In the genomic region with DNA sequence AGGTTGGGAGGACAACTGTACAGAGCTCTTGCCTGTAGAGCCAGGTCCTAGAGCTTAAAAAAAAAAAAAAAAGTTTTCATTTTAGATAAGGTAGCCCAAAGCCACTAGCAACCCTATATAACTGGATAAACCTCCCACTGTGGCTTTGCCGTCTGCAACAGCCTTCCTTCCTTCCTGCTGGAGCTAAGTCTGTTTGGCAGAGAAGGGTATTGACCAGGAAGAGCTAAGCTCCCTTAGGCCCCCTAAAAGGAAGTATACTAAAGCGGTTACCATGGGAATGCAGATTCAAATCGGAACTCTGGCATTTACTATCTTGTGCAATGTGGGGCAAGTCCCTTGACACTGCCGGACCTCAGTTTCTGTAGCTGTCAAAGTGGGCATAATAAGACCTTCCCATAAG, we compare ENCODE assay signal across 13 mouse cellular contexts. TPM values are rescaled to one million over a fixed set of nuclear protein-coding genes. Genes with fewer than 3 reads are reported as not detected.
A peak's percentile ranks its signal among the peaks of the same experiment; 100 is the strongest.
DNase-seq lines count a peak whose midpoint lies in the region; ATAC-seq and TF ChIP-seq lines count a peak whose summit lies in the region.
"Had no signal": no experiment of that assay in that cellular context is flagged by ENCODE, and none has a peak within 500 bp of the region (broad histone marks: within the 10 kb centered on the region; RNA-seq: fewer than 3 reads in every experiment).

No protein-coding gene starts in this region.

- H3K27me3 ChIP-seq in heart, embryonic 15.5 days: peaks cover 4% of the 10 kb centered on the region
- H3K27me3 ChIP-seq in G1E (ENCODE audit: insufficient read depth, low read length): peaks cover 11% of the 10 kb centered on the region; the same call in 1 of the 2 replicates
- peaks cover 2% of the 10 kb centered on the region; the same call in 1 of the 2 replicates for H3K27me3 ChIP-seq in hindbrain, embryonic 16.5 days (replicated peaks; ENCODE audit: control insufficient read depth, insufficient read depth, low read length)
- H3K27me3 ChIP-seq: limb, embryonic 15.5 days had no signal

- peak overlapping the region; percentile 45; the same call in 1 of the 2 replicates for H3K27ac ChIP-seq in heart, embryonic 15.5 days
- H3K27ac ChIP-seq in macrophage: peak overlapping the region; percentile 94
- no peak overlapping the region for H3K27ac ChIP-seq in hindbrain, embryonic 16.5 days (ENCODE audit: low read depth, low read length)
- H3K27ac ChIP-seq: forebrain, embryonic 13.5 days; limb, embryonic 15.5 days had no signal

- H3K4me1 ChIP-seq in heart, embryonic 15.5 days (replicated peaks): 0 out of 2 replicates have a peak, but pooled peaks cover 2% of the 10 kb centered on the region
- H3K4me1 ChIP-seq in G1E (ENCODE audit: insufficient read depth, low read depth, low read length): peaks cover 23% of the 10 kb centered on the region
- H3K4me1 ChIP-seq in hindbrain, embryonic 16.5 days (ENCODE audit: control insufficient read depth, insufficient read depth, low read depth, low read length): peaks cover 5% of the 10 kb centered on the region

- no peak overlapping the region for H3K4me3 ChIP-seq in heart, embryonic 15.5 days
- H3K4me3 ChIP-seq in G1E (ENCODE audit: low read depth, low read length) (no peak overlapping the region), macrophage (ENCODE audit: inconsistent target) (no peak overlapping the region; the same call in 1 of the 2 replicates)
- no peak overlapping the region for H3K4me3 ChIP-seq in hindbrain, embryonic 16.5 days (ENCODE audit: low read length)
- H3K4me3 ChIP-seq: forebrain, embryonic 13.5 days; heart, adult 2 months; limb, embryonic 15.5 days had no signal

- 0 out of 2 replicates have a peak overlapping the region, but pooled peaks have one; percentile 2 for H3K4me2 ChIP-seq in heart, embryonic 15.5 days
- H3K4me2 ChIP-seq in hindbrain, embryonic 16.5 days (ENCODE audit: low read length): no peak overlapping the region
- H3K4me2 ChIP-seq: forebrain, embryonic 13.5 days; limb, embryonic 15.5 days had no signal

- no peak for TF ChIP-seq CTCF in G1E (IDR thresholded peaks at IDR 0.05; ENCODE audit: low read depth, low read length)

- no peak for ATAC-seq in heart, embryonic 15.5 days (replicated peaks; ENCODE audit: insufficient number of reproducible peaks, insufficient read depth, low FRiP score, low read depth)
- ATAC-seq in G1E (ENCODE audit: extremely low read depth, insufficient number of reproducible peaks, low FRiP score, poor library complexity, severe bottlenecking): peak; percentile 69
- ATAC-seq in hematopoietic stem cell, adult 5-6 weeks (replicated peaks in 1 of 2; ENCODE audit: insufficient read depth in 1 of 2, low FRiP score in 2 of 2, low TSS enrichment in 1 of 2, low read depth in 1 of 2, poor library complexity in 2 of 2, severe bottlenecking in 2 of 2): peak; percentile 73 to 81
- no peak for ATAC-seq in hindbrain, embryonic 16.5 days
- ATAC-seq: forebrain, embryonic 13.5 days had no signal

- H3K9me3 ChIP-seq in heart, embryonic 15.5 days (replicated peaks): no peaks in the 10 kb centered on the region
- H3K9me3 ChIP-seq in G1E (replicated peaks): no peaks in the 10 kb centered on the region
- no peaks in the 10 kb centered on the region for H3K9me3 ChIP-seq in hindbrain, embryonic 16.5 days (ENCODE audit: control insufficient read depth, low read length)
- H3K9me3 ChIP-seq: forebrain, embryonic 13.5 days; limb, embryonic 15.5 days had no signal

- no peak overlapping the region for H3K9ac ChIP-seq in heart, embryonic 15.5 days
- no peak overlapping the region for H3K9ac ChIP-seq in hindbrain, embryonic 16.5 days (ENCODE audit: low read depth, low read length)
- H3K9ac ChIP-seq: forebrain, embryonic 13.5 days; limb, embryonic 15.5 days had no signal

- no peaks in the 10 kb centered on the region for H3K36me3 ChIP-seq in heart, embryonic 15.5 days
- H3K36me3 ChIP-seq in G1E (replicated peaks): peaks cover 5% of the 10 kb centered on the region
- no peaks in the 10 kb centered on the region for H3K36me3 ChIP-seq in macrophage (ENCODE audit: inconsistent target)
- H3K36me3 ChIP-seq in hindbrain, embryonic 16.5 days (ENCODE audit: control insufficient read depth, insufficient read depth, low read length): no peaks in the 10 kb centered on the region
- H3K36me3 ChIP-seq: limb, embryonic 15.5 days had no signal

- intact Hi-C loops in heart, postnatal 14 days (cut with DNase I): no loop called here

- H3K79me2 ChIP-seq in macrophage (ENCODE audit: inconsistent target): no peaks in the 10 kb centered on the region

- DNase-seq in heart, postnatal 14 days: no peak
- DNase-seq in G1E (ENCODE audit: low spot score): peak; percentile 33
- no peak for DNase-seq in layer of hippocampus, postnatal 14 days (ENCODE audit: low spot score in 2 of 2)
- no peak for DNase-seq in ovary, postnatal 36 days (ENCODE audit: low spot score)
- DNase-seq: adrenal gland, postnatal 25 days; right cerebral cortex, postnatal 4 days had no signal

- WGBS in heart, embryonic 15.5 days: 31% methylated on average over 4 of the region's 4 CpGs
- 3% methylated on average over 4 of the region's 4 CpGs for WGBS in macrophage (ENCODE audit: missing documents)
- 52% methylated on average over 4 of the region's 4 CpGs for WGBS in hindbrain, embryonic 16.5 days

RNA-seq across cellular contexts. Expression of a gene that starts 5.4 kb away (rescaled TPM):
- 9.6 and 20.9 TPM in 2 replicates for polyA plus RNA-seq in heart, embryonic 15.5 days (2015; fragmentation: Nextera tagmentation; extraction: Ambion mirVana)
- total RNA-seq in heart, postnatal 14 days (2021): 10 to 100 TPM in 1 of 2 experiments, 1 to 10 TPM in 1; 8.1 to 18.8 TPM
- total RNA-seq in G1E (2014; fragmentation: Nextera tagmentation) (38.5 and 40.1 TPM in 2 replicates), G1E (2017) (249 and 272 TPM in 2 replicates)
- polyA plus RNA-seq in G1E (2012) (7.9 and 8.4 TPM in 2 replicates), macrophage (2018) (66.4 to 177 TPM (median 158 TPM) in 3 replicates)
- total RNA-seq in hematopoietic stem cell, adult 5-6 weeks (2017): 584 and 882 TPM in 2 replicates
- total RNA-seq in macrophage (2018; cell fraction: chromatin; rRNA removed): 10 to 100 TPM in 22 of 26 experiments, 1 to 10 TPM in 4; 3.0 to 77.3 (median 33.3) TPM
- total RNA-seq in macrophage (2018; cell fraction: cytosol; rRNA removed): 100 to 1,000 TPM; 105 to 245 (median 163) TPM
- 100 to 1,000 TPM in 1 of 26 experiments, 10 to 100 TPM in 24, 1 to 10 TPM in 1; 8.7 to 100 (median 48.2) TPM for total RNA-seq in macrophage (2018; cell fraction: nucleus; rRNA removed)
- total RNA-seq in layer of hippocampus, postnatal 14 days (2021): 1 to 10 TPM; 3.2 to 3.8 TPM
- 2.5 and 3.8 TPM in 2 replicates for polyA plus RNA-seq in hindbrain, embryonic 16.5 days (2015; fragmentation: Nextera tagmentation; extraction: Ambion mirVana)

RNA-seq across cellular contexts. Expression of a gene that starts 9.1 kb away (rescaled TPM):
- 1.1 and 1.5 TPM in 2 replicates for polyA plus RNA-seq in heart, embryonic 15.5 days (2015; fragmentation: Nextera tagmentation; extraction: Ambion mirVana)
- 1 to 10 TPM in 1 of 2 experiments, under 1 TPM in 1; 0.69 to 1.1 TPM for total RNA-seq in heart, postnatal 14 days (2021)
- total RNA-seq in G1E (2014; fragmentation: Nextera tagmentation): not detected in 2 replicates
- total RNA-seq in G1E (2017): 0.11 TPM in 1 of 2 replicates, not detected in the other
- polyA plus RNA-seq in G1E (2012): 0.02 and 0.03 TPM in 2 replicates
- total RNA-seq in hematopoietic stem cell, adult 5-6 weeks (2017): 2.2 and 8.7 TPM in 2 replicates
- 1 to 10 TPM in 10 of 26 experiments, under 1 TPM in 7, not detected in 9; 0.33 to 2.3 (median 1.3) TPM for total RNA-seq in macrophage (2018; cell fraction: chromatin; rRNA removed)
- 1 to 10 TPM in 13 of 26 experiments, under 1 TPM in 13; 0.29 to 2.3 (median 0.99) TPM for total RNA-seq in macrophage (2018; cell fraction: cytosol; rRNA removed)
- total RNA-seq in macrophage (2018; cell fraction: nucleus; rRNA removed): 1 to 10 TPM in 19 of 26 experiments, under 1 TPM in 7; 0.54 to 4.0 (median 1.6) TPM
- polyA plus RNA-seq in macrophage (2018): 0.24 to 1.4 TPM (median 0.89 TPM) in 3 replicates
- total RNA-seq in layer of hippocampus, postnatal 14 days (2021): 10 to 100 TPM; 80.1 to 83.1 TPM
- 15.1 and 17.3 TPM in 2 replicates for polyA plus RNA-seq in hindbrain, embryonic 16.5 days (2015; fragmentation: Nextera tagmentation; extraction: Ambion mirVana)

RNA-seq across cellular contexts. Expression of a gene that starts 49.9 kb away (rescaled TPM):
- 66.8 and 73.0 TPM in 2 replicates for polyA plus RNA-seq in heart, embryonic 15.5 days (2015; fragmentation: Nextera tagmentation; extraction: Ambion mirVana)
- total RNA-seq in heart, postnatal 14 days (2021): 10 to 100 TPM; 46.2 to 47.7 TPM
- 66.6 and 68.5 TPM in 2 replicates for total RNA-seq in G1E (2014; fragmentation: Nextera tagmentation)
- total RNA-seq in G1E (2017): 69.1 and 96.2 TPM in 2 replicates
- 103 and 170 TPM in 2 replicates for polyA plus RNA-seq in G1E (2012)
- total RNA-seq in hematopoietic stem cell, adult 5-6 weeks (2017): 181 and 184 TPM in 2 replicates
- 100 to 1,000 TPM; 101 to 451 (median 214) TPM for total RNA-seq in macrophage (2018; cell fraction: chromatin; rRNA removed)
- total RNA-seq in macrophage (2018; cell fraction: cytosol; rRNA removed): 10 to 100 TPM; 37.2 to 79.3 (median 58.5) TPM
- 100 to 1,000 TPM in 20 of 26 experiments, 10 to 100 TPM in 6; 77.1 to 321 (median 147) TPM for total RNA-seq in macrophage (2018; cell fraction: nucleus; rRNA removed)
- 72.5 to 257 TPM (median 75.2 TPM) in 3 replicates for polyA plus RNA-seq in macrophage (2018)
- total RNA-seq in layer of hippocampus, postnatal 14 days (2021): 10 to 100 TPM; 73.5 to 74.2 TPM
- polyA plus RNA-seq in hindbrain, embryonic 16.5 days (2015; fragmentation: Nextera tagmentation; extraction: Ambion mirVana): 89.9 and 102 TPM in 2 replicates

RNA-seq across cellular contexts. Expression of a gene that starts 50.2 kb away (rescaled TPM):
- 42.0 and 45.7 TPM in 2 replicates for polyA plus RNA-seq in heart, embryonic 15.5 days (2015; fragmentation: Nextera tagmentation; extraction: Ambion mirVana)
- 10 to 100 TPM; 18.4 to 19.9 TPM for total RNA-seq in heart, postnatal 14 days (2021)
- total RNA-seq in G1E (2014; fragmentation: Nextera tagmentation) (15.4 and 21.9 TPM in 2 replicates), G1E (2017) (17.7 and 21.0 TPM in 2 replicates)
- polyA plus RNA-seq in G1E (2012) (11.2 and 14.8 TPM in 2 replicates), macrophage (2018) (13.6 to 20.0 TPM (median 16.3 TPM) in 3 replicates)
- 15.8 and 32.4 TPM in 2 replicates for total RNA-seq in hematopoietic stem cell, adult 5-6 weeks (2017)
- total RNA-seq in macrophage (2018; cell fraction: chromatin; rRNA removed): 10 to 100 TPM in 2 of 26 experiments, 1 to 10 TPM in 24; 2.6 to 11.9 (median 5.0) TPM
- 10 to 100 TPM in 22 of 26 experiments, 1 to 10 TPM in 4; 8.8 to 16.2 (median 11.9) TPM for total RNA-seq in macrophage (2018; cell fraction: cytosol; rRNA removed)
- 10 to 100 TPM in 2 of 26 experiments, 1 to 10 TPM in 24; 2.4 to 10.8 (median 5.4) TPM for total RNA-seq in macrophage (2018; cell fraction: nucleus; rRNA removed)
- total RNA-seq in layer of hippocampus, postnatal 14 days (2021): 10 to 100 TPM; 19.3 to 20.1 TPM
- polyA plus RNA-seq in hindbrain, embryonic 16.5 days (2015; fragmentation: Nextera tagmentation; extraction: Ambion mirVana): 42.7 and 47.2 TPM in 2 replicates

Comparison
In these comparisons a context has a peak if more than half of its experiments do, and no peak if none do; other contexts are left out.
1. ATAC-seq: peak in G1E (single experiment) and hematopoietic stem cell, adult 5-6 weeks (2 of 2); none in heart, embryonic 15.5 days (single experiment) and hindbrain, embryonic 16.5 days (single experiment).